Mouse (Mus musculus) cerebellum, adult 11-12 months (tissue): ENCODE data around the gene Azi2.

ENCODE experiments used
- DNase-seq: peaks from one replicate; pipeline ENCODE4 v3.0.0; 2022

Azi2 gene

GRCm38 (mm10) chr9:118040218-118041021 is at the start of gene Azi2:
Azi2 (plus strand) TSS chr9:118040499.
- DNase-seq: peak; percentile 99

- no peak for DNase-seq
Observed at GRCm38 (mm10) chr9:117996631-117997030, 43.7 kb upstream of the Azi2 start.

- no peak for DNase-seq
Observed at GRCm38 (mm10) chr9:118001488-118001887, 38.8 kb upstream of the Azi2 start.

- no peak for DNase-seq
Observed at GRCm38 (mm10) chr9:118003218-118003886, 36.9 kb upstream of the Azi2 start.

GRCm38 (mm10) chr9:118003937-118004336 is 36.4 kb upstream of the Azi2 start:
- no peak for DNase-seq

GRCm38 (mm10) chr9:118012928-118013327 is 27.4 kb upstream of the Azi2 start:
- no peak for DNase-seq

GRCm38 (mm10) chr9:118024966-118025365 is 15.3 kb upstream of the Azi2 start:
- no peak for DNase-seq

- no peak for DNase-seq
Observed at GRCm38 (mm10) chr9:118029490-118029889, 10.8 kb upstream of the Azi2 start.

GRCm38 (mm10) chr9:118030252-118030651 is 10.0 kb upstream of the Azi2 start:
- no peak for DNase-seq

GRCm38 (mm10) chr9:118031694-118032093 is 8.6 kb upstream of the Azi2 start:
- DNase-seq: no peak

- no peak for DNase-seq
Observed at GRCm38 (mm10) chr9:118034990-118035389, 5.3 kb upstream of the Azi2 start.

- DNase-seq: no peak
Observed at GRCm38 (mm10) chr9:118041022-118041400, 712 bp downstream of the Azi2 start.

GRCm38 (mm10) chr9:118041646-118042045 is 1.3 kb downstream of the Azi2 start:
- no peak for DNase-seq

GRCm38 (mm10) chr9:118042738-118043137 is 2.4 kb downstream of the Azi2 start:
- DNase-seq: no peak

GRCm38 (mm10) chr9:118043581-118043980 is 3.3 kb downstream of the Azi2 start:
- DNase-seq: no peak

GRCm38 (mm10) chr9:118045011-118045533 is 4.8 kb downstream of the Azi2 start:
- no peak for DNase-seq

GRCm38 (mm10) chr9:118053286-118053685 is 13.0 kb downstream of the Azi2 start:
- no peak for DNase-seq

- DNase-seq: no peak
Observed at GRCm38 (mm10) chr9:118059101-118059500, 18.8 kb downstream of the Azi2 start.

- peak; percentile 90 for DNase-seq
Observed at GRCm38 (mm10) chr9:118070442-118070841, 30.1 kb downstream of the Azi2 start.

- no peak for DNase-seq
Observed at GRCm38 (mm10) chr9:118071337-118071736, 31.0 kb downstream of the Azi2 start.

GRCm38 (mm10) chr9:118072101-118072500 is 31.8 kb downstream of the Azi2 start:
- DNase-seq: no peak

- no peak for DNase-seq
Observed at GRCm38 (mm10) chr9:118073358-118073757, 33.1 kb downstream of the Azi2 start.

- DNase-seq: no peak
Observed at GRCm38 (mm10) chr9:118082575-118083431, 42.5 kb downstream of the Azi2 start.
